Mouse (Mus musculus) lung, postnatal 0 days (tissue): ENCODE measurements around the gene Syvn1.

ENCODE experiments used
- CTCF ChIP-seq: IDR thresholded peaks from 2 replicates; pipeline ENCODE4 v1.5.1; 2016; ENCODE audit warnings: antibody characterized with exemption, mild to moderate bottlenecking
- EP300 ChIP-seq: IDR thresholded peaks from 2 replicates; pipeline ENCODE4 v1.6.1; 2016; ENCODE audit warnings: antibody characterized with exemption, mild to moderate bottlenecking, control low read depth

- no peak for TF ChIP-seq EP300
- TF ChIP-seq CTCF: no peak
These were observed 27.5 kb downstream of the Syvn1 start for GRCm38 (mm10) chr19:6073889-6074288.
